Mouse (Mus musculus) MEL (cell line): ENCODE measurements around the gene Usp17lb. TPM values are rescaled to one million over a fixed set of nuclear protein-coding genes. Genes with fewer than 3 reads are reported as not detected.
"Not testable (repeated sequence)": the region's sequence is repeated elsewhere in the genome, so short reads cannot be mapped to it uniquely, and the experiment has no call there.

Experiments used
- DNase-seq: peaks from one replicate; pipeline ENCODE4 v3.0.0; 2011; ENCODE audit warnings: low read depth, low spot score
- H3K27ac ChIP-seq: 2 replicates; pipeline ENCODE4 v1.5.1; 2012; ENCODE audit warnings: low read depth, mild to moderate bottlenecking, control low read depth, low read length, moderate library complexity; ENCODE audit not compliant: control insufficient read depth
- H3K27me3 ChIP-seq, 2 experiments: fragments of 150-350 bp in 1 of 2; sonication (generic) in 1 of 2; 2 replicates each; pipeline ENCODE4 v1.6.1; 2012; ENCODE audit warnings: low read length in 2 of 2, mild to moderate bottlenecking in 2 of 2, improper control_type of control experiment in 1 of 2, moderate library complexity in 1 of 2; ENCODE audit not compliant: insufficient read depth in 2 of 2, control insufficient read depth in 1 of 2
- H3K36me3 ChIP-seq, 2 experiments: 2 replicates each; pipeline ENCODE4 v1.6.1; 2012 to 2014; ENCODE audit warnings: low read length in 2 of 2, improper control_type of control experiment in 1 of 2, inconsistent platforms in 1 of 2, mild to moderate bottlenecking in 1 of 2; ENCODE audit not compliant: insufficient read depth in 2 of 2, control insufficient read depth in 1 of 2
- H3K4me1 ChIP-seq, 2 experiments: fragments of 150-350 bp in 1 of 2; sonication (generic) in 1 of 2; 2 replicates each; pipeline ENCODE4 v1.6.1; 2012; ENCODE audit warnings: low read length in 2 of 2, improper control_type of control experiment in 1 of 2, mild to moderate bottlenecking in 1 of 2; ENCODE audit not compliant: insufficient read depth in 2 of 2, control insufficient read depth in 1 of 2
- H3K4me3 ChIP-seq, 2 experiments: fragments of 150-350 bp in 1 of 2; sonication (generic) in 1 of 2; 2 replicates each; pipeline ENCODE4 v1.5.1; 2012; ENCODE audit warnings: low read depth in 2 of 2, low read length in 2 of 2, mild to moderate bottlenecking in 2 of 2, moderate library complexity in 2 of 2, control low read depth in 1 of 2, improper control_type of control experiment in 1 of 2; ENCODE audit not compliant: control insufficient read depth in 1 of 2, insufficient read depth in 1 of 2
- H3K79me2 ChIP-seq: 2 replicates; pipeline ENCODE4 v1.6.1; 2012; ENCODE audit warnings: mild to moderate bottlenecking, low read length, moderate library complexity; ENCODE audit not compliant: control insufficient read depth, poor library complexity, insufficient read depth
- H3K9ac ChIP-seq: 2 replicates; pipeline ENCODE4 v1.6.1; 2012; ENCODE audit warnings: low read depth, mild to moderate bottlenecking, control low read depth, low read length, moderate library complexity; ENCODE audit not compliant: control insufficient read depth, poor library complexity, severe bottlenecking
- H3K9me3 ChIP-seq: fragments of 150-350 bp; sonication (generic); replicated peaks from 2 replicates; pipeline ENCODE4 v1.6.1; 2012; ENCODE audit warnings: mild to moderate bottlenecking, low read length, improper control_type of control experiment, moderate library complexity; ENCODE audit not compliant: insufficient read depth
- ELF1 ChIP-seq: IDR thresholded peaks from 2 replicates; pipeline ENCODE4 v1.6.1; 2014; ENCODE audit warnings: low read depth, mild to moderate bottlenecking, inconsistent platforms, low read length, improper control_type of control experiment, moderate library complexity
- HCFC1 ChIP-seq: IDR thresholded peaks from 2 replicates; pipeline ENCODE4 v1.6.1; 2012; ENCODE audit warnings: low read depth, mild to moderate bottlenecking, inconsistent platforms, low read length, improper control_type of control experiment, moderate library complexity
- MAX ChIP-seq: IDR thresholded peaks from 2 replicates; pipeline ENCODE4 v1.6.1; 2011; ENCODE audit warnings: low read length, improper control_type of control experiment
- MAZ ChIP-seq: IDR thresholded peaks from 2 replicates; pipeline ENCODE4 v1.6.1; 2012; ENCODE audit warnings: low read depth, mild to moderate bottlenecking, inconsistent platforms, low read length, improper control_type of control experiment
- MXI1 ChIP-seq: IDR thresholded peaks from 2 replicates; pipeline ENCODE4 v1.6.1; 2011; ENCODE audit warnings: mild to moderate bottlenecking, low read depth, low read length, improper control_type of control experiment
- MYC ChIP-seq: IDR thresholded peaks from 2 replicates; pipeline ENCODE4 v1.6.1; 2011; ENCODE audit warnings: low read depth, mild to moderate bottlenecking, low read length, improper control_type of control experiment, moderate library complexity
- NRF1 ChIP-seq: IDR thresholded peaks from 2 replicates; pipeline ENCODE4 v1.6.1; 2014; ENCODE audit warnings: low read depth, mild to moderate bottlenecking, inconsistent platforms, low read length, improper control_type of control experiment, moderate library complexity; ENCODE audit not compliant: poor library complexity, insufficient read depth, severe bottlenecking
- POLR2A ChIP-seq, 2 experiments: IDR thresholded peaks; 2 replicates each; pipeline ENCODE4 v1.6.1; 2011 to 2012; ENCODE audit warnings: low read length in 2 of 2, mild to moderate bottlenecking in 2 of 2, control low read depth in 1 of 2, improper control_type of control experiment in 1 of 2, low read depth in 1 of 2, moderate library complexity in 1 of 2; ENCODE audit not compliant: control insufficient read depth in 1 of 2, insufficient read depth in 1 of 2, poor library complexity in 1 of 2
- POLR2AphosphoS2 ChIP-seq: IDR thresholded peaks from 2 replicates; pipeline ENCODE4 v1.6.1; 2011; ENCODE audit warnings: low read length, improper control_type of control experiment
- RCOR1 ChIP-seq: IDR thresholded peaks from 2 replicates; pipeline ENCODE4 v1.6.1; 2012; ENCODE audit warnings: low read depth, mild to moderate bottlenecking, inconsistent platforms, low read length, improper control_type of control experiment
- TAL1 ChIP-seq: IDR thresholded peaks from 2 replicates; pipeline ENCODE4 v1.6.1; 2012; ENCODE audit warnings: mild to moderate bottlenecking, inconsistent platforms, low read length, moderate library complexity, mixed read lengths
- TCF12 ChIP-seq: IDR thresholded peaks from 2 replicates; pipeline ENCODE4 v1.6.1; 2014; ENCODE audit warnings: low read depth, mild to moderate bottlenecking, inconsistent platforms, low read length, improper control_type of control experiment, moderate library complexity
- ZKSCAN1 ChIP-seq: IDR thresholded peaks from 2 replicates; pipeline ENCODE4 v1.6.1; 2012; ENCODE audit warnings: low read depth, mild to moderate bottlenecking, inconsistent platforms, low read length, improper control_type of control experiment, moderate library complexity
- ZMIZ1 ChIP-seq: IDR thresholded peaks from 2 replicates; pipeline ENCODE4 v1.6.1; 2012; ENCODE audit warnings: low read depth, mild to moderate bottlenecking, inconsistent platforms, low read length, improper control_type of control experiment, moderate library complexity
- polyA plus RNA-seq, 2 experiments: library from polyadenylated mRNA; stranded (reverse) in 1 of 2; unstranded in 1 of 2; fragments of >175 nt in 1 of 2; fragments of >200 nt in 1 of 2; gene quantifications; 2 replicates each; pipeline versions ENCODE4 v1.2.1 to v1.2.4; 2012; ENCODE audit warnings: low replicate concordance in 2 of 2, low read depth in 1 of 2; ENCODE audit not compliant: insufficient read length in 2 of 2, insufficient read depth in 1 of 2, missing spikeins in 1 of 2
- total RNA-seq: library from RNA; depleted of rRNA; stranded (reverse); fragments of 300-350 nt; gene quantifications from 2 replicates; pipeline ENCODE4 v1.2.3, GENCODE M21; 2012

Gene Usp17lb
- total and polyA plus RNA-seq, 3 experiments, result not detected

GRCm38 (mm10) chr7:104857683-104858082, 15.3 kb upstream of the Usp17lb start:
- DNase-seq, result no peak
- Histone ChIP-seq H3K27me3 (no peaks in the 10 kb centered on the region), H3K9me3 (no peaks in the 10 kb centered on the region), H3K27ac (no peak overlapping the region), H3K4me1 (no peaks in the 10 kb centered on the region), H3K4me3 (no peak overlapping the region), H3K36me3 (no peaks in the 10 kb centered on the region), H3K79me2 (no peaks in the 10 kb centered on the region), H3K9ac (no peak overlapping the region)
- TF ChIP-seq HCFC1 (no peak), ELF1 (no peak), MYC (no peak), ZMIZ1 (no peak), NRF1 (no peak), TAL1 (no peak), MAX (no peak), POLR2AphosphoS2 (no peak), ZKSCAN1 (no peak), MXI1 (no peak), RCOR1 (no peak), POLR2A (IDR thresholded peaks at IDR 0.05; ENCODE audit: control insufficient read depth in 1 of 2, insufficient read depth in 1 of 2, low read depth in 1 of 2, low read length in 2 of 2, poor library complexity in 1 of 2) (no peak), MAZ (no peak), TCF12 (no peak)

GRCm38 (mm10) chr7:104856709-104857108, 14.3 kb upstream of the Usp17lb start, which contains the start of gene Usp17la:
Gene Usp17la, plus strand, starts transcription at chr7:104857009.
- DNase-seq, result not testable (repeated sequence)

GRCm38 (mm10) chr7:104855248-104855750, 12.9 kb upstream of the Usp17lb start:
- H3K27ac ChIP-seq, result no peak overlapping the region
- H3K36me3 ChIP-seq, result no peaks in the 10 kb centered on the region
- H3K27me3 ChIP-seq, result no peaks in the 10 kb centered on the region
- no peaks in the 10 kb centered on the region for H3K9me3 ChIP-seq
- H3K4me1 ChIP-seq, result no peaks in the 10 kb centered on the region
- TF ChIP-seq MXI1, result no peak
- TF ChIP-seq, all 39 proteins: peak for 0
- Histone ChIP-seq H3K79me2 (no peaks in the 10 kb centered on the region), H3K9ac (no peak overlapping the region), H3K4me3 (no peak overlapping the region)
- no peak for DNase-seq

More at GRCm38 (mm10) chr7:104856709-104857108, 14.3 kb upstream of the Usp17lb start, which contains the start of gene Usp17la:
- not testable (repeated sequence) for H3K9me3 ChIP-seq, H3K27ac ChIP-seq, H3K4me3 ChIP-seq, H3K79me2 ChIP-seq, H3K36me3 ChIP-seq, H3K4me1 ChIP-seq, H3K9ac ChIP-seq, H3K27me3 ChIP-seq

GRCm38 (mm10) chr7:104851546-104851945, 9.1 kb upstream of the Usp17lb start:
- H3K36me3 ChIP-seq, H3K27me3 ChIP-seq, DNase-seq, H3K79me2 ChIP-seq, H3K9ac ChIP-seq, H3K27ac ChIP-seq, H3K4me1 ChIP-seq, H3K4me3 ChIP-seq, H3K9me3 ChIP-seq: not testable (repeated sequence)
